8 mouse cellular contexts compared by ENCODE assay signal in the genomic region with DNA sequence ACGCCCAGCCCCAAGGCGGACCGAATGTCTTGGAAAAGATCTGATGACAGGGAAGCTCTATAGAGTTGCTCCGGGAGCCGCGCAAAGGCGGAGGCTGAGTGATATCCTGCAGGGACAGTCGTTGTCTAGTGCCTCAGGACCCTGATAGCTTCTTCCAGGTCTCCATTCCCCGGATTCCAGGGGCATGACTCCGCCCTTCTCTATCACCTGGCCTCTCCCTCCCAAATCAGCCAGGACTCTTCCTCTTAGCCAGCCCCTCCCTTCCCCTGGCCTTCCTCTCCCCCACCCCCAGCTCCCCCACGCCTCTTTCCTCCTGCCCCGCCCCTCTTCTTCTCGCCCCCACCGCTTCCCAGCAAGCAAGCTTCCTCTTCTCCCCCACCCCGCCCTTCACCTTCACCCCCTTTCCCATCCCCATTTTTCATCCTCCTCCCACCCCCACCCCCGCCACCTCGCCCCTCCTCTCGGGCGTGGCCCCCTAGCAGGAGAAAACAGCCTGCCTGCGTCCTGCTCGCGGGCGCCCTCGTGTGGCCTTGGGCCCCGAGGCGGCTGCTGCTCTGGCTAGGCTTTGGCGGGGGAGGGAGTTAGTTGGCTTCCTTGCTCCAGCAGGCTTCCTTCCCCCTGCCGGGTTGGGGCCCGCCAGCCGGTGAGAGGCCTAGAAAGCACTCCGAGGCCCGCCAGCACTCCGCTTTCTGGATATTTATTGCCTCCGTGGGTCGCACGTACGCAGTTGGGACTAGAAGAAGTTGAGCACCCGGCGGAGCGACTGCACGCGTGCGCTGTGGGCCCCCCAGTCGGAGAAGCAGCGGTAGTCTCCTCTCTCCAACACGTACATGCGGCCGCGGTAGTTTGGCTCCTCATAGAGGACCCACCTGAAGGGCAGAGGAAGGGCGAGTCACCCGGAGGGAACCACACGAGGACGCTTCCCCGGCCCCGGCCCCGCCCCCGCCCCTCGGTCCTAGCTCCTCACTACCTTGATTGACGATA. TPM values are rescaled to one million over a fixed set of nuclear protein-coding genes. Genes with fewer than 3 reads are reported as not detected.
A peak's percentile ranks its signal among the peaks of the same experiment; 100 is the strongest.
DNase-seq lines count a peak whose midpoint lies in the region; ATAC-seq and TF ChIP-seq lines count a peak whose summit lies in the region.

No protein-coding gene starts in this region.

- peak overlapping the region; percentile 88 for H3K9ac ChIP-seq in heart, embryonic 12.5 days
- H3K9ac ChIP-seq in kidney, postnatal 0 days (ENCODE audit: low read depth, low read length): peak overlapping the region; percentile 86
- H3K9ac ChIP-seq in liver, adult 2 months (ENCODE audit: low read depth, low read length): peak overlapping the region; percentile 76

- H3K4me2 ChIP-seq in heart, embryonic 12.5 days: peak overlapping the region; percentile 85
- peak overlapping the region; percentile 83 for H3K4me2 ChIP-seq in kidney, postnatal 0 days (ENCODE audit: low read length)

- no peaks in the 10 kb centered on the region for H3K79me2 ChIP-seq in liver, adult 2 months (ENCODE audit: control insufficient read depth, insufficient read depth, low read length)

- DNase-seq in CD4-positive, CD25-positive, alpha-beta regulatory T cell, adult 2 months (ENCODE audit: low read depth, low spot score): peak; percentile 96
- DNase-seq in brain, embryonic 14.5 days (ENCODE audit: low read depth): peak; percentile 95
- DNase-seq in kidney, postnatal 0 days (ENCODE audit: low spot score): peak; percentile 97
- peak; percentile 35 for DNase-seq in liver, adult 2 months (ENCODE audit: extremely low read depth, low read depth, low spot score)
- DNase-seq in splenic B cell, adult 2 months (ENCODE audit: low read depth, low spot score): peak; percentile 93

- peak; percentile 20; the same call in 1 of the 2 replicates for TF ChIP-seq POLR2A in brain, embryonic 14.5 days (IDR thresholded peaks at IDR 0.05; ENCODE audit: borderline replicate concordance, extremely low read depth, insufficient read depth, insufficient read length, poor library complexity, severe bottlenecking)
- 0 out of 2 replicates have a peak, but pooled peaks have one; percentile 32 for TF ChIP-seq POLR2A in liver, adult 2 months (IDR thresholded peaks at IDR 0.05; ENCODE audit: extremely low read depth, insufficient read depth, low read length)

- H3K4me1 ChIP-seq in heart, embryonic 12.5 days (replicated peaks): peaks cover 41% of the 10 kb centered on the region
- H3K4me1 ChIP-seq in kidney, postnatal 0 days (replicated peaks; ENCODE audit: insufficient read depth, low read length): peaks cover 38% of the 10 kb centered on the region
- peaks cover 4% of the 10 kb centered on the region; the same call in 1 of the 2 replicates for H3K4me1 ChIP-seq in liver, adult 2 months (ENCODE audit: control insufficient read depth, insufficient read depth, low read length)

- peak; percentile 93 for TF ChIP-seq CTCF in brain, embryonic 14.5 days (IDR thresholded peaks at IDR 0.05; ENCODE audit: borderline replicate concordance, extremely low read depth, insufficient read depth, insufficient read length)
- TF ChIP-seq CTCF in kidney, postnatal 0 days (IDR thresholded peaks at IDR 0.05; ENCODE audit: low read depth): peak; percentile 88
- peak; percentile 87 for TF ChIP-seq CTCF in liver, adult 2 months (IDR thresholded peaks at IDR 0.05; ENCODE audit: low read depth, low read length)

- ATAC-seq in erythroblast, adult 5-6 weeks (replicated peaks; ENCODE audit: low FRiP score, poor library complexity, severe bottlenecking): peak; percentile 63
- ATAC-seq in heart, embryonic 12.5 days (ENCODE audit: insufficient number of reproducible peaks, low FRiP score): peak; percentile 85
- ATAC-seq in kidney, postnatal 0 days (replicated peaks; ENCODE audit: low FRiP score, low read depth): peak; percentile 66
- peak; percentile 62 for ATAC-seq in monocyte, adult 5-6 weeks (replicated peaks; ENCODE audit: insufficient number of reproducible peaks, low FRiP score, low TSS enrichment, poor library complexity, severe bottlenecking)

- 1% methylated on average over 57 of the region's 59 CpGs for WGBS in heart, embryonic 12.5 days
- WGBS in kidney, postnatal 0 days: 1% methylated on average over 58 of the region's 59 CpGs
- 3% methylated on average over 58 of the region's 59 CpGs for WGBS in liver, adult 2 months

- H3K27ac ChIP-seq in heart, embryonic 12.5 days (ENCODE audit: poor library complexity, severe bottlenecking): peak overlapping the region; percentile 94
- peak overlapping the region; percentile 97 for H3K27ac ChIP-seq in kidney, postnatal 0 days
- H3K27ac ChIP-seq in liver, adult 2 months (replicated peaks; ENCODE audit: insufficient read depth, low read depth, low read length): peak overlapping the region; percentile 42

- 0 out of 2 replicates have a peak, but pooled peaks cover 3% of the 10 kb centered on the region for H3K27me3 ChIP-seq in heart, embryonic 12.5 days (replicated peaks)
- no peaks in the 10 kb centered on the region for H3K27me3 ChIP-seq in kidney, postnatal 0 days (ENCODE audit: insufficient read depth, low read length)
- H3K27me3 ChIP-seq in liver, adult 2 months (ENCODE audit: control insufficient read depth, insufficient read depth, low read length): no peaks in the 10 kb centered on the region
- H3K27me3 ChIP-seq in splenic B cell, adult 2 months (ENCODE audit: control insufficient read depth, insufficient read depth, low read length, poor library complexity, severe bottlenecking): no peaks in the 10 kb centered on the region

- H3K36me3 ChIP-seq in heart, embryonic 12.5 days: no peaks in the 10 kb centered on the region
- H3K36me3 ChIP-seq in kidney, postnatal 0 days (ENCODE audit: insufficient read depth, low read length): no peaks in the 10 kb centered on the region
- H3K36me3 ChIP-seq in liver, adult 2 months (ENCODE audit: control insufficient read depth, insufficient read depth, low read length): no peaks in the 10 kb centered on the region
- H3K36me3 ChIP-seq in splenic B cell, adult 2 months (ENCODE audit: control insufficient read depth, insufficient read depth, low read length, poor library complexity, severe bottlenecking): no peaks in the 10 kb centered on the region

- peak overlapping the region; percentile 61 for H3K4me3 ChIP-seq in heart, embryonic 12.5 days
- H3K4me3 ChIP-seq in kidney, postnatal 0 days (replicated peaks; ENCODE audit: low read depth, low read length): peak overlapping the region; percentile 43
- peak overlapping the region; percentile 68 for H3K4me3 ChIP-seq in liver, adult 2 months (ENCODE audit: insufficient read depth, low read depth, low read length)

- H3K9me3 ChIP-seq in heart, embryonic 12.5 days (replicated peaks): no peaks in the 10 kb centered on the region
- H3K9me3 ChIP-seq in kidney, postnatal 0 days (replicated peaks; ENCODE audit: low read length): no peaks in the 10 kb centered on the region

RNA-seq across cellular contexts. Expression of gene Crygn, which starts 7.2 kb away (rescaled TPM):
- polyA plus RNA-seq in brain, embryonic 14.5 days (2012; rRNA removed): not detected in 2 replicates
- not detected in 2 replicates for total RNA-seq in erythroblast, adult 5-6 weeks (2015; ENCODE audit: low replicate concordance)
- total RNA-seq in erythroblast, adult 5-6 weeks (2017; ENCODE audit: low replicate concordance): not detected in 2 replicates
- polyA plus RNA-seq in heart, embryonic 12.5 days (2016; fragmentation: Nextera tagmentation; extraction: Ambion mirVana): 0.51 and 2.7 TPM in 2 replicates
- 5.8 and 7.1 TPM in 2 replicates for polyA plus RNA-seq in kidney, postnatal 0 days (2015; fragmentation: Nextera tagmentation; extraction: Ambion mirVana)
- 1.0 and 1.4 TPM in 2 replicates for total RNA-seq in liver, adult 2 months (2014; rRNA removed)
- polyA plus RNA-seq in liver, adult 2 months (2012; rRNA removed): 1.0 and 1.9 TPM in 2 replicates
- 21.0 TPM in 1 of 3 replicates, not detected in the others for total RNA-seq in monocyte, adult 5-6 weeks (2017)

RNA-seq across cellular contexts. Expression of gene Wdr86, which starts 20.1 kb away (rescaled TPM):
- 10.8 and 11.9 TPM in 2 replicates for polyA plus RNA-seq in brain, embryonic 14.5 days (2012; rRNA removed)
- total RNA-seq in erythroblast, adult 5-6 weeks (2015; ENCODE audit: low replicate concordance): not detected in 2 replicates
- not detected in 2 replicates for total RNA-seq in erythroblast, adult 5-6 weeks (2017; ENCODE audit: low replicate concordance)
- 7.9 and 9.3 TPM in 2 replicates for polyA plus RNA-seq in heart, embryonic 12.5 days (2016; fragmentation: Nextera tagmentation; extraction: Ambion mirVana)
- 21.3 and 21.9 TPM in 2 replicates for polyA plus RNA-seq in kidney, postnatal 0 days (2015; fragmentation: Nextera tagmentation; extraction: Ambion mirVana)
- 0.27 and 0.28 TPM in 2 replicates for total RNA-seq in liver, adult 2 months (2014; rRNA removed)
- 0.26 and 1.0 TPM in 2 replicates for polyA plus RNA-seq in liver, adult 2 months (2012; rRNA removed)
- 0.21 to 1.6 TPM in 2 of 3 replicates, not detected in the other for total RNA-seq in monocyte, adult 5-6 weeks (2017)

Comparison
In these comparisons a context has a peak if more than half of its experiments do, and no peak if none do; other contexts are left out.
1. Peak in every context shown above with its lines: DNase-seq, ATAC-seq, H3K4me3 ChIP-seq and H3K27ac ChIP-seq.
2. DNase-seq: peak in every context shown above with its lines; median percentile 97 in kidney, postnatal 0 days; 96 in CD4-positive, CD25-positive, alpha-beta regulatory T cell, adult 2 months; 95 in brain, embryonic 14.5 days; 93 in splenic B cell, adult 2 months; 35 in liver, adult 2 months.
3. H3K27ac ChIP-seq: peak in every context shown above with its lines; median percentile 97 in kidney, postnatal 0 days; 94 in heart, embryonic 12.5 days; 42 in liver, adult 2 months.